Mouse (Mus musculus): Measurements from ENCODE around the gene Ypel2. TPM values are rescaled to one million over a fixed set of nuclear protein-coding genes. Genes with fewer than 3 reads are reported as not detected.

The Ypel2 gene
- polyA plus RNA-seq, 1 experiment from 2014 or later = 2.4 TPM

DNA sequence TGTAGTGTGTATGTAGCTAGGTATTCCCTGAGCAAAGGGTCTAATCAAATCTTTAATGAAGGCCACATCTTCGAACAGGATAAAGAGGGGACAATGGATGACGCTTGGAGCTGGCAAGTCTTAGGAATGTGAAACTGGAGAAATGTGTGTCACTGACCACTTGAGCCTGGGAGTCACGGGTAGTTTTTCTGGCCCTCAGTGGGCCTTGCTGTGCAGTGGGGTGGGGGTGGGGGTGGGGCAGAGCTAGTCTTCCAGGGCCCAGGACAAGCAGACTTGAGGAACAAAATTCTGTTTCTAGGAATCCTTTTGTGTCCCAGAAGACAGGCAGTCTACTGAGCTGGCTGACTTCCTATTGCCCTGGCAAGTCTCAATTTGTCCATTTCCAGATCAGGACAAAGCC, 55.0 kb downstream of the Ypel2 start:
- Histone ChIP-seq H3K4me1 (ENCODE audit: control insufficient read depth, low read depth, low read length) (no peaks in the 10 kb centered on the region), H3K27ac (ENCODE audit: low read length) (no peak overlapping the region), H3K27me3 (ENCODE audit: control insufficient read depth, insufficient read depth, low read depth, low read length) (no peaks in the 10 kb centered on the region), H3K4me2 (ENCODE audit: low read depth, low read length) (no peak overlapping the region), H3K9ac (ENCODE audit: low read depth, low read length) (no peak overlapping the region), H3K36me3 (ENCODE audit: control insufficient read depth, insufficient read depth) (no peaks in the 10 kb centered on the region), H3K9me3 (replicated peaks; ENCODE audit: control insufficient read depth, low read length) (no peaks in the 10 kb centered on the region), H3K4me3 (ENCODE audit: low read depth, low read length) (no peak overlapping the region)
- 68% methylated on average over 3 of the region's 3 CpGs for WGBS (ENCODE audit: insufficient replicate concordance)
- ATAC-seq (ENCODE audit: low read depth) = no peak

DNA sequence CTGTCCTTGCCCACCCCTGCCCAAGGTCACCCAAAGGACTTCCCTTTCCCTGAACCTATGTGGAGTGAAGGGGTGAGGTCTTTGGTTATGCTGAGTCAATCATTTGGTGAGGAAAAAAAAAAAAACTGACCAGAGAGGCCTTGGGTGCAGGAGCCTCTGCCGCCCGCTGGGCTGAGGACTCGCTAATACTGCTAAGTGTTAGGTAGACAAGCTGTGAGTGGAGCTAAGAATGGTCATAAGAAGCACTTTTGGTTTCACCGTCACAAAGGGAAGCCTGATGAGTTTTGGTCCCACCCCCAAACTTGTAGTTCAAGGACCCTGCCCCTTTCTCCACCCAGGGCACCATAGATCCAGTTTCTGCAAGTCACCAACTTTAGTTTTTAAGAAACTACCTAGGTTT, 55.4 kb downstream of the Ypel2 start:
- ATAC-seq (ENCODE audit: low read depth) = no peak
- 67% methylated on average over 4 of the region's 4 CpGs for WGBS (ENCODE audit: insufficient replicate concordance)
- Histone ChIP-seq H3K4me1 (ENCODE audit: control insufficient read depth, low read depth, low read length) (no peaks in the 10 kb centered on the region), H3K9me3 (replicated peaks; ENCODE audit: control insufficient read depth, low read length) (no peaks in the 10 kb centered on the region), H3K27ac (ENCODE audit: low read length) (no peak overlapping the region), H3K9ac (ENCODE audit: low read depth, low read length) (no peak overlapping the region), H3K4me2 (ENCODE audit: low read depth, low read length) (no peak overlapping the region), H3K4me3 (ENCODE audit: low read depth, low read length) (no peak overlapping the region), H3K27me3 (ENCODE audit: control insufficient read depth, insufficient read depth, low read depth, low read length) (no peaks in the 10 kb centered on the region), H3K36me3 (ENCODE audit: control insufficient read depth, insufficient read depth) (no peaks in the 10 kb centered on the region)

DNA sequence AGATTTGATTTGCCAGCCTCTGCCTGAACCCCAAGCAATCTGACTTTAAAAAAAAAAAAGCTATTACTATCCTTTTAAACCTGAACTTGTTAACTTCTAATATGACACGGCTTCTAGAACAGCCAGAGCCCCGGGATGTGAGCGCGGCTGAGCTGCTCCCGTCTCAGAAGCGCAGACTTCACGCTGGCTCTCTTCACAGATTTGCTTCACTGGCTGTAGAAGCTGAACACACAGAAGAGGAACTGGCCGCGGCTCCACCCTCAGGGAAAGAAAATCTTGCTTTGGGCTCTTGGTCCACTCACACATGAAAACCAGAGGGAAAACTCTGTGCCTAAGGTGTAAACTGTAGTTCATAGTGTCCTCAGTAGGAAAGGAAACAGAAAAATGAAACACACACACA, 56.6 kb downstream of the Ypel2 start:
- Histone ChIP-seq H3K4me3 (ENCODE audit: low read depth, low read length) (no peak overlapping the region), H3K4me1 (ENCODE audit: control insufficient read depth, low read depth, low read length) (no peaks in the 10 kb centered on the region), H3K9ac (ENCODE audit: low read depth, low read length) (no peak overlapping the region), H3K36me3 (ENCODE audit: control insufficient read depth, insufficient read depth) (no peaks in the 10 kb centered on the region), H3K4me2 (ENCODE audit: low read depth, low read length) (no peak overlapping the region), H3K27ac (ENCODE audit: low read length) (no peak overlapping the region), H3K9me3 (replicated peaks; ENCODE audit: control insufficient read depth, low read length) (no peaks in the 10 kb centered on the region), H3K27me3 (ENCODE audit: control insufficient read depth, insufficient read depth, low read depth, low read length) (no peaks in the 10 kb centered on the region)
- 55% methylated on average over 9 of the region's 9 CpGs for WGBS (ENCODE audit: insufficient replicate concordance)
- ATAC-seq (ENCODE audit: low read depth) = no peak

GRCm38 (mm10) chr11:86934895-86935294, 58.6 kb downstream of the Ypel2 start:
- ATAC-seq (ENCODE audit: low read depth) = no peak
- 52% methylated on average over 2 of the region's 2 CpGs for WGBS (ENCODE audit: insufficient replicate concordance)
- no peak overlapping the region for H3K9ac ChIP-seq (ENCODE audit: low read depth, low read length)
- no peak overlapping the region for H3K27ac ChIP-seq (ENCODE audit: low read length)
- no peak overlapping the region for H3K4me3 ChIP-seq (ENCODE audit: low read depth, low read length)
- no peaks in the 10 kb centered on the region for H3K9me3 ChIP-seq (replicated peaks; ENCODE audit: control insufficient read depth, low read length)
- no peaks in the 10 kb centered on the region for H3K4me1 ChIP-seq (ENCODE audit: control insufficient read depth, low read depth, low read length)
- H3K36me3 ChIP-seq (ENCODE audit: control insufficient read depth, insufficient read depth) = no peaks in the 10 kb centered on the region
- no peaks in the 10 kb centered on the region for H3K27me3 ChIP-seq (ENCODE audit: control insufficient read depth, insufficient read depth, low read depth, low read length)
- H3K4me2 ChIP-seq (ENCODE audit: low read depth, low read length) = no peak overlapping the region

- Histone ChIP-seq H3K9ac (ENCODE audit: low read depth, low read length) (no peak overlapping the region), H3K36me3 (ENCODE audit: control insufficient read depth, insufficient read depth) (no peaks in the 10 kb centered on the region), H3K27ac (ENCODE audit: low read length) (no peak overlapping the region), H3K9me3 (replicated peaks; ENCODE audit: control insufficient read depth, low read length) (no peaks in the 10 kb centered on the region), H3K4me3 (ENCODE audit: low read depth, low read length) (no peak overlapping the region), H3K4me1 (ENCODE audit: control insufficient read depth, low read depth, low read length) (no peaks in the 10 kb centered on the region), H3K27me3 (ENCODE audit: control insufficient read depth, insufficient read depth, low read depth, low read length) (no peaks in the 10 kb centered on the region), H3K4me2 (ENCODE audit: low read depth, low read length) (no peak overlapping the region)
- WGBS (ENCODE audit: insufficient replicate concordance) = 70% methylated on average over 2 of the region's 2 CpGs
- no peak for ATAC-seq (ENCODE audit: low read depth)
These were observed 61.3 kb downstream of the Ypel2 start for GRCm38 (mm10) chr11:86932201-86932600.

- H3K4me2 ChIP-seq (ENCODE audit: low read depth, low read length) = no peak overlapping the region
- ATAC-seq (ENCODE audit: low read depth) = no peak
- WGBS (ENCODE audit: insufficient replicate concordance) = 64% methylated on average over 10 of the region's 10 CpGs
- no peaks in the 10 kb centered on the region for H3K27me3 ChIP-seq (ENCODE audit: control insufficient read depth, insufficient read depth, low read depth, low read length)
- H3K9me3 ChIP-seq (replicated peaks; ENCODE audit: control insufficient read depth, low read length) = no peaks in the 10 kb centered on the region
- H3K27ac ChIP-seq (ENCODE audit: low read length) = no peak overlapping the region
- H3K36me3 ChIP-seq (ENCODE audit: control insufficient read depth, insufficient read depth) = no peaks in the 10 kb centered on the region
- H3K4me3 ChIP-seq (ENCODE audit: low read depth, low read length) = no peak overlapping the region
- H3K4me1 ChIP-seq (ENCODE audit: control insufficient read depth, low read depth, low read length) = no peaks in the 10 kb centered on the region
- H3K9ac ChIP-seq (ENCODE audit: low read depth, low read length) = no peak overlapping the region
These were observed 62.8 kb downstream of the Ypel2 start for GRCm38 (mm10) chr11:86930636-86931180.

DNA sequence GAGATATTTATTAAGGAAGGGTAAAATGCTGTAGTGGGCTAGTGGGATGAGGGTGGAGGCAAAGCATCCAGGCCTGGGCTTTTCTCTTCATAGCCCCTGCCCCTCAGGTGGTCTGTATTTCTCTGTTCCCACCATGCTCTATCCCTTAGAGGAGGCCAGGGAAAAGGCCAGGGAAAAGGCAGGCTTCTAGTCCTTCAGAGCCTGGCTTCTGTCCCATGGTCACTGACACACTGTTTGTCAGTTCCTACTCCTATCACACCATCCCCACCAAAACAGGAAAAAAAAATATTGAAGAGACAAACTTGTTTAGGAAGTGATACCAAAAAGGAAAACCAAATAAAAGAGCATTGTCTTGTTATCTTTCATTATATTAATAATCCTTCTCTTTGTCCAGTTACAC, 63.5 kb downstream of the Ypel2 start:
- Histone ChIP-seq H3K27ac (ENCODE audit: low read length) (no peak overlapping the region), H3K9ac (ENCODE audit: low read depth, low read length) (no peak overlapping the region), H3K4me2 (ENCODE audit: low read depth, low read length) (no peak overlapping the region), H3K4me3 (ENCODE audit: low read depth, low read length) (no peak overlapping the region), H3K36me3 (ENCODE audit: control insufficient read depth, insufficient read depth) (no peaks in the 10 kb centered on the region), H3K9me3 (replicated peaks; ENCODE audit: control insufficient read depth, low read length) (no peaks in the 10 kb centered on the region), H3K4me1 (ENCODE audit: control insufficient read depth, low read depth, low read length) (no peaks in the 10 kb centered on the region), H3K27me3 (ENCODE audit: control insufficient read depth, insufficient read depth, low read depth, low read length) (no peaks in the 10 kb centered on the region)
- ATAC-seq (ENCODE audit: low read depth) = no peak

GRCm38 (mm10) chr11:86929531-86929930, 64.0 kb downstream of the Ypel2 start:
- H3K4me2 ChIP-seq (ENCODE audit: low read depth, low read length) = no peak overlapping the region
- H3K27me3 ChIP-seq (ENCODE audit: control insufficient read depth, insufficient read depth, low read depth, low read length) = no peaks in the 10 kb centered on the region
- WGBS (ENCODE audit: insufficient replicate concordance) = 50% methylated on average over 4 of the region's 4 CpGs
- ATAC-seq (ENCODE audit: low read depth) = no peak
- H3K27ac ChIP-seq (ENCODE audit: low read length) = no peak overlapping the region
- no peak overlapping the region for H3K9ac ChIP-seq (ENCODE audit: low read depth, low read length)
- no peak overlapping the region for H3K4me3 ChIP-seq (ENCODE audit: low read depth, low read length)
- H3K4me1 ChIP-seq (ENCODE audit: control insufficient read depth, low read depth, low read length) = no peaks in the 10 kb centered on the region
- no peaks in the 10 kb centered on the region for H3K36me3 ChIP-seq (ENCODE audit: control insufficient read depth, insufficient read depth)
- H3K9me3 ChIP-seq (replicated peaks; ENCODE audit: control insufficient read depth, low read length) = no peaks in the 10 kb centered on the region

- Histone ChIP-seq H3K27ac (ENCODE audit: low read length) (no peak overlapping the region), H3K36me3 (ENCODE audit: control insufficient read depth, insufficient read depth) (no peaks in the 10 kb centered on the region), H3K9me3 (replicated peaks; ENCODE audit: control insufficient read depth, low read length) (no peaks in the 10 kb centered on the region), H3K4me1 (ENCODE audit: control insufficient read depth, low read depth, low read length) (no peaks in the 10 kb centered on the region), H3K27me3 (ENCODE audit: control insufficient read depth, insufficient read depth, low read depth, low read length) (no peaks in the 10 kb centered on the region), H3K4me2 (ENCODE audit: low read depth, low read length) (no peak overlapping the region), H3K9ac (ENCODE audit: low read depth, low read length) (no peak overlapping the region), H3K4me3 (ENCODE audit: low read depth, low read length) (no peak overlapping the region)
- 30% methylated on average over 9 of the region's 9 CpGs for WGBS (ENCODE audit: insufficient replicate concordance)
- no peak for ATAC-seq (ENCODE audit: low read depth)
These were observed 68.3 kb downstream of the Ypel2 start for GRCm38 (mm10) chr11:86925085-86925638.
